Mouse (Mus musculus) liver, postnatal 0 days (tissue): ENCODE measurements around the gene Trim50. TPM values are rescaled to one million over a fixed set of nuclear protein-coding genes. Genes with fewer than 3 reads are reported as not detected.

Source experiments
- ATAC-seq: fragments of 200-750 bp; cut with Nextera tagmentation; 2 replicates; pipeline ENCODE4 v1.8.0; 2017; ENCODE audit warnings: mild to moderate bottlenecking, moderate library complexity
- DNase-seq: peaks from one replicate; pipeline ENCODE4 v3.0.0-alpha.2; 2016
- H3K27ac ChIP-seq: fragments of 300-500 bp; sonication (generic); 2 replicates; pipeline ENCODE4 v1.5.1; 2014; ENCODE audit warnings: antibody characterized with exemption, moderate library complexity, mild to moderate bottlenecking, low read depth
- H3K27me3 ChIP-seq: fragments of 300-500 bp; sonication (generic); 2 replicates; pipeline ENCODE4 v1.6.1; 2014; ENCODE audit warnings: low read length, control low read depth, mixed read lengths; ENCODE audit not compliant: insufficient read depth
- H3K36me3 ChIP-seq: fragments of 300-500 bp; sonication (generic); replicated peaks from 2 replicates; pipeline ENCODE4 v1.6.1; 2014; ENCODE audit warnings: mild to moderate bottlenecking, control low read depth, low read length, moderate library complexity, mixed read lengths; ENCODE audit not compliant: insufficient read depth
- H3K4me1 ChIP-seq: fragments of 300-500 bp; sonication (generic); 2 replicates; pipeline ENCODE4 v1.6.1; 2014; ENCODE audit warnings: antibody characterized with exemption, mild to moderate bottlenecking, control low read depth; ENCODE audit not compliant: insufficient read depth
- H3K4me2 ChIP-seq: fragments of 300-500 bp; sonication (generic); 2 replicates; pipeline ENCODE4 v1.6.1; 2014; ENCODE audit warnings: low read depth, mild to moderate bottlenecking, low read length, moderate library complexity, mixed read lengths
- H3K4me3 ChIP-seq: fragments of 300-500 bp; sonication (generic); 2 replicates; pipeline ENCODE4 v1.5.1; 2014; ENCODE audit warnings: low read depth, low read length
- H3K9ac ChIP-seq: fragments of 300-500 bp; sonication (generic); replicated peaks from 2 replicates; pipeline ENCODE4 v1.6.1; 2014; ENCODE audit warnings: mild to moderate bottlenecking, moderate library complexity
- H3K9me3 ChIP-seq: fragments of 300-500 bp; sonication (generic); 2 replicates; pipeline ENCODE4 v1.6.1; 2016; ENCODE audit warnings: mild to moderate bottlenecking, control low read depth, low read length, mixed read lengths
- CTCF ChIP-seq: sonication (generic); IDR thresholded peaks from 2 replicates; pipeline ENCODE4 v1.5.1; 2016; ENCODE audit warnings: antibody characterized with exemption, low read depth
- EP300 ChIP-seq: IDR thresholded peaks from 2 replicates; pipeline ENCODE4 v1.6.1; 2016; ENCODE audit warnings: antibody characterized with exemption, low read depth, mild to moderate bottlenecking
- WGBS: fragments of 180-500 bp; shearing (Covaris S2); extraction: QIAGEN DNeasy Blood & Tissue Kit; methylation state at CpG from one replicate; pipeline ENCODE4 v1.1.7; 2014; ENCODE audit not compliant: insufficient replicate concordance; 5-methylcytosine and 5-hydroxymethylcytosine counted together
- polyA plus RNA-seq: library from polyadenylated mRNA; unstranded; fragments of >200 nt; fragmentation: Nextera tagmentation; extraction: Ambion mirVana; gene quantifications from 2 replicates; pipeline ENCODE4 v1.2.1, GENCODE M21; 2015

The Trim50 gene
- polyA plus RNA-seq, 1 experiment from 2014 or later, result not detected

GRCm38 (mm10) chr5:135373601-135374000, 20.5 kb downstream of the Trim50 start:
- no peaks in the 10 kb centered on the region for H3K27me3 ChIP-seq
- H3K36me3 ChIP-seq, result peaks cover 44% of the 10 kb centered on the region
- H3K4me1 ChIP-seq, result peaks cover 12% of the 10 kb centered on the region
- no peak overlapping the region for H3K9ac ChIP-seq
- no peak overlapping the region for H3K4me2 ChIP-seq
- no peaks in the 10 kb centered on the region for H3K9me3 ChIP-seq
- no peak for DNase-seq
- WGBS, result 91% methylated on average over 5 of the region's 5 CpGs
- no peak for ATAC-seq
- no peak overlapping the region for H3K27ac ChIP-seq
- TF ChIP-seq CTCF, result 0 out of 2 replicates have a peak, but pooled peaks have one; percentile 24
- TF ChIP-seq EP300, result no peak
- no peak overlapping the region for H3K4me3 ChIP-seq

GRCm38 (mm10) chr5:135375167-135375566, 22.1 kb downstream of the Trim50 start:
- DNase-seq (no peak), ATAC-seq (no peak)
- Histone ChIP-seq H3K9ac (no peak overlapping the region), H3K36me3 (peaks cover 59% of the 10 kb centered on the region), H3K4me1 (peaks cover 7% of the 10 kb centered on the region), H3K27ac (no peak overlapping the region), H3K4me2 (no peak overlapping the region), H3K4me3 (no peak overlapping the region), H3K9me3 (no peaks in the 10 kb centered on the region), H3K27me3 (no peaks in the 10 kb centered on the region)
- TF ChIP-seq EP300, result no peak
- TF ChIP-seq CTCF, result no peak
- 82% methylated on average over 8 of the region's 8 CpGs for WGBS

DNA sequence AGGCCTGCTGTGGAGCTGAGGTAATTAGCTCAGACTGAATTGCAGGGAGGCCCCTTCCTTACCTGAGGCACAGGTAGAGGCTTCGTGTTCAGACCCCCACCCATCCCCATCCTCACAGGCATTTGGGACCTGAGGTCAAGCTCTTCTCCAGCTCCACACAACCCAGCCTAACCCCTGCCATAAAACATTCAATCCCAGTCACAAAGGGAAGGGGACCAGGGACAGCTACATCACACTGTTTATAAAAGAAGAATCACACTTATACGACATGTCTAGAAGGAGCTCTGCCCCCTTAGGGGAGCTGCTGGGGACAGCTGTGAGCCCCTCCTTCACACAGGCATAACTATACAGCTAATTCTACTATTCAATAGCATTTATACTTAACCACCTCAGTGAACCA, 23.2 kb downstream of the Trim50 start:
- H3K4me3 ChIP-seq, result no peak overlapping the region
- H3K4me1 ChIP-seq, result no peaks in the 10 kb centered on the region
- 75% methylated on average over 2 of the region's 2 CpGs for WGBS
- TF ChIP-seq EP300 (no peak), CTCF (no peak)
- DNase-seq, result no peak
- H3K9me3 ChIP-seq, result no peaks in the 10 kb centered on the region
- ATAC-seq, result no peak
- no peak overlapping the region for H3K27ac ChIP-seq
- no peak overlapping the region for H3K4me2 ChIP-seq
- H3K27me3 ChIP-seq, result no peaks in the 10 kb centered on the region
- H3K9ac ChIP-seq, result no peak overlapping the region
- peaks cover 70% of the 10 kb centered on the region for H3K36me3 ChIP-seq

DNA sequence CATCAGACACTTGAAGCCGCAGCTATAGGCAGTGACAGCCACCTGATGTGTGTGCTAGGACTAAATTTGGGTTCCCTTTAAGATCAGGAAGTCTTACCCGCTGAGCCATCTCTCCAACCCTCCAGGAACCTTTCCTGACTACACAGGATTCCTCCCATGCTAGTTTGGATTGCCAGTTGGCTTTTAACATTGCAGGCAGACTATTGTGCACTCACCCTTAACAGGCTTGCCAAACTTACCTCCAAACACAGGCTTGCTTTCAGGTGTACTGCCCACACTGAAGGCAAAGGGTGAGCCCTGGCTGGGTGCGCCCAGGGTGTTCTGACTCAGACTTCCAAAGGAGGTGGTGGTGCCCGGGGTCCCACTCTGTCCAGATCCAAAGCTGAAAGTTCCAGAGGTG, 27.6 kb downstream of the Trim50 start:
- no peak overlapping the region for H3K4me3 ChIP-seq

DNA sequence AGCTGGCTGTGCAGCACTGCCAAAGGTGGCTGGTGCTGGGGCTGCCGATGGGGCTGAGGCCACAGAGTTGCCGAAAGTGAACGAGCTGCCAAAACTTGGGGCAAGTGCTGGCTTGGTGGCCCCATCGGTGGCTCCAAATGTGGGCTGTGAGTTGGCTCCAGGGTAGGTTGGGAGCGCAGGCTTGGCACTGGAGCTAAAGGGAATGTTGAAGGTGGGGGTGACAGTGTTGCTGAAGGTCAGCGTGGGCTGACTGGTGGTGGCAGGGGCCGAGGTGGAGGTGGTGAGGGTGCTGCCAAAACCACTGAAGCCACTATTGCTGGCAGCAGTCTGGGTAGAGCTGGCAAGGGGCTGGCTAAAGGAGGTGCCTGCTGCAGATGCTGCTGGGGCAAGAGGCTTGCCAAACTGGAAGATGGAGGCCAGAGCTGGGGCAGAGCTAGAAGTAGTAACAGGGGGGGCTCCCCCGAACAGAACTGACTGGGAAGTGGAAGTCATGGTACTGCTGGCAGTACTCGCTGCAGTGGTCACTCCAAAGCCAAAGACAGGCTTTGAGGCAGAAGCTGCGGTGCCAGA, 28.3 kb downstream of the Trim50 start:
- Histone ChIP-seq H3K9me3 (no peaks in the 10 kb centered on the region), H3K4me2 (no peak overlapping the region), H3K4me1 (no peaks in the 10 kb centered on the region), H3K4me3 (no peak overlapping the region), H3K27me3 (no peaks in the 10 kb centered on the region), H3K27ac (no peak overlapping the region), H3K36me3 (peaks cover 84% of the 10 kb centered on the region), H3K9ac (no peak overlapping the region)
- DNase-seq (no peak), ATAC-seq (no peak)
- WGBS, result 91% methylated on average over 10 of the region's 10 CpGs
- TF ChIP-seq EP300 (no peak), CTCF (no peak)

More for the DNA sequence above, 27.6 kb downstream of the Trim50 start:
- 88% methylated on average over 4 of the region's 4 CpGs for WGBS
- ATAC-seq (no peak), DNase-seq (no peak)
- Histone ChIP-seq H3K4me2 (no peak overlapping the region), H3K9me3 (no peaks in the 10 kb centered on the region), H3K27ac (no peak overlapping the region), H3K27me3 (no peaks in the 10 kb centered on the region), H3K9ac (no peak overlapping the region), H3K4me1 (no peaks in the 10 kb centered on the region), H3K36me3 (peaks cover 88% of the 10 kb centered on the region)
- TF ChIP-seq EP300 (no peak), CTCF (no peak)

DNA sequence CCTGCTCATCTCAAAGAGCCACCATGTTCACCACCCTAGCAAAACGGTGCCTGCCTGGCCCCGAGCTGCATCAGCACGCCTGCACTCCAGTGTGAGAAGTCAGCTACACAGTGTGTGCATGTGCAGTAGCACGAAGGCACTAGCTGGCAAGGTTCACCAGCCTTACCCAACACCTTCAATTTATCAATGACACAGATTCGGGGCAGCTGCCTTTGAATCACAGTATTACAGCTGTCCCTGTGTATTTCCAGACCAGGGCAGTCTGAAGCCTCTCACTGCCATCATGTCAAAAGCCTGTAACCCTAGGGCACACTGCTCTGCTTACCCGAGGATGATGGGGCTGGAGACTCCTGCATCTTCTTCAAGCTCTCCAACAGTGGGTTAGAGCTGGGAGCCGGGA, 29.7 kb downstream of the Trim50 start:
- H3K27me3 ChIP-seq, result no peaks in the 10 kb centered on the region
- no peaks in the 10 kb centered on the region for H3K9me3 ChIP-seq
- H3K4me3 ChIP-seq, result no peak overlapping the region
- H3K36me3 ChIP-seq, result peaks cover 92% of the 10 kb centered on the region
- DNase-seq (no peak), ATAC-seq (no peak)
- H3K4me2 ChIP-seq, result no peak overlapping the region
- TF ChIP-seq CTCF (no peak), EP300 (no peak)
- no peaks in the 10 kb centered on the region for H3K4me1 ChIP-seq
- no peak overlapping the region for H3K27ac ChIP-seq
- H3K9ac ChIP-seq, result no peak overlapping the region
- 86% methylated on average over 7 of the region's 7 CpGs for WGBS
